In the genomic region with DNA sequence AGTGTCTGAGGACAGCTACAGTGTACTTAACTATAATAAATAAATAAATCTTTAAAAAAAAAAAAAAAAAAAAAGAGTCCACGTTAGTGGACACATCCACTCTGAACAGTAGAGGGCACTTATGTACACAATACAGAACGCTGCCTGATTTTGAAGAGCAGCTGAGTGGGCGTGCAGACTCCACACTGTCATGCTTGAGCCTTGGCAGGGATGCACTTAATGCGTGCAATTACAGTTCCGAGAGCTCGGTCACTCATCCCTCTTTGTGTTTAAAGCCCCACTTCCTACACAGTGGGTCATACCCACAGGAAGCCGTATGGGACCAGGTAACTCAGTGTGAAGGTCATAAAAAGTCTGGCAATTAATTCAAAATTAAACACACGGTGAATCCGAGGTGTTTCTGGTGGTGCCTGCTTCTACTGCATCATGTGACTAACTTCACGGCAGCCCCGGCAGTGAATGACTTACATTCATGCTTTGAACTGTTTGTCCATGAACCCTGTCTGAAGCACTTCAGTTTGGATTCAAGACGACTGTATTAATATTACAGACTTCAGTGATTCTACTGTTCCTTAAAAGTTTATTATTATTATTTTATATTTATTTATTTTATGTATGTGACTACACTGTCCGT, we compare ENCODE assay signal across 8 mouse cellular contexts. TPM values are rescaled to one million over a fixed set of nuclear protein-coding genes. Genes with fewer than 3 reads are reported as not detected.
A peak's percentile ranks its signal among the peaks of the same experiment; 100 is the strongest.
DNase-seq lines count a peak whose midpoint lies in the region; ATAC-seq lines count a peak whose summit lies in the region.

No protein-coding gene starts in this region.

- peak; percentile 90 for ATAC-seq in frontal cortex, adult (ENCODE audit: low TSS enrichment)
- ATAC-seq in hindbrain, embryonic 16.5 days: peak; percentile 80
- peak; percentile 66 for ATAC-seq in limb, embryonic 13.5 days (ENCODE audit: low FRiP score, low read depth)
- 0 out of 2 replicates have a peak, but pooled peaks have one; percentile 66 for ATAC-seq in stomach, embryonic 16.5 days (ENCODE audit: insufficient read depth, low FRiP score)
- ATAC-seq in erythroblast, adult 5-6 weeks (replicated peaks; ENCODE audit: low FRiP score, poor library complexity, severe bottlenecking): no peak

- no peak overlapping the region for H3K4me2 ChIP-seq in hindbrain, embryonic 16.5 days (ENCODE audit: low read length)
- H3K4me2 ChIP-seq in limb, embryonic 13.5 days (replicated peaks): 0 out of 2 replicates have a peak overlapping the region, but pooled peaks have one; percentile 25
- H3K4me2 ChIP-seq in stomach, embryonic 16.5 days (ENCODE audit: low read depth, low read length): no peak overlapping the region

- H3K27me3 ChIP-seq in hindbrain, embryonic 16.5 days (replicated peaks; ENCODE audit: control insufficient read depth, insufficient read depth, low read length): no peaks in the 10 kb centered on the region
- H3K27me3 ChIP-seq in limb, embryonic 13.5 days: no peaks in the 10 kb centered on the region
- H3K27me3 ChIP-seq in stomach, embryonic 16.5 days (ENCODE audit: control insufficient read depth, insufficient read depth, low read length): no peaks in the 10 kb centered on the region

- H3K36me3 ChIP-seq in hindbrain, embryonic 16.5 days (ENCODE audit: control insufficient read depth, insufficient read depth, low read length): no peaks in the 10 kb centered on the region
- no peaks in the 10 kb centered on the region for H3K36me3 ChIP-seq in limb, embryonic 13.5 days
- H3K36me3 ChIP-seq in stomach, embryonic 16.5 days (ENCODE audit: control insufficient read depth, insufficient read depth, low read length): no peaks in the 10 kb centered on the region

- DNase-seq in frontal cortex, postnatal 25 days (ENCODE audit: low spot score in 2 of 2): no peak
- peak; percentile 75 for DNase-seq in 416B (ENCODE audit: low read depth)
- DNase-seq in brain, adult 2 months (ENCODE audit: low read depth, low spot score): peak; percentile 75

- H3K4me1 ChIP-seq in hindbrain, embryonic 16.5 days (ENCODE audit: control insufficient read depth, insufficient read depth, low read depth, low read length): no peaks in the 10 kb centered on the region
- H3K4me1 ChIP-seq in limb, embryonic 13.5 days: no peaks in the 10 kb centered on the region
- H3K4me1 ChIP-seq in stomach, embryonic 16.5 days (ENCODE audit: control insufficient read depth, insufficient read depth, low read length): no peaks in the 10 kb centered on the region

- H3K9ac ChIP-seq in hindbrain, embryonic 16.5 days (ENCODE audit: low read depth, low read length): no peak overlapping the region
- H3K9ac ChIP-seq in limb, embryonic 13.5 days: no peak overlapping the region
- no peak overlapping the region for H3K9ac ChIP-seq in stomach, embryonic 16.5 days (ENCODE audit: low read length)

- H3K4me3 ChIP-seq in hindbrain, embryonic 16.5 days (ENCODE audit: low read length): no peak overlapping the region
- no peak overlapping the region for H3K4me3 ChIP-seq in limb, embryonic 13.5 days
- no peak overlapping the region for H3K4me3 ChIP-seq in stomach, embryonic 16.5 days (replicated peaks; ENCODE audit: low read length)

- 67% methylated on average over 13 of the region's 13 CpGs for WGBS in hindbrain, embryonic 16.5 days
- 53% methylated on average over 13 of the region's 13 CpGs for WGBS in limb, embryonic 13.5 days
- 62% methylated on average over 13 of the region's 13 CpGs for WGBS in stomach, embryonic 16.5 days

- no peak overlapping the region for H3K27ac ChIP-seq in hindbrain, embryonic 16.5 days (ENCODE audit: low read depth, low read length)
- no peak overlapping the region for H3K27ac ChIP-seq in limb, embryonic 13.5 days
- no peak overlapping the region for H3K27ac ChIP-seq in stomach, embryonic 16.5 days (ENCODE audit: low read length)

- no peaks in the 10 kb centered on the region for H3K9me3 ChIP-seq in hindbrain, embryonic 16.5 days (ENCODE audit: control insufficient read depth, low read length)
- no peaks in the 10 kb centered on the region for H3K9me3 ChIP-seq in limb, embryonic 13.5 days
- no peaks in the 10 kb centered on the region for H3K9me3 ChIP-seq in stomach, embryonic 16.5 days (replicated peaks; ENCODE audit: control insufficient read depth, low read length)

RNA-seq across cellular contexts. Expression of a gene that starts 28.3 kb away (rescaled TPM):
- polyA plus RNA-seq in hindbrain, embryonic 16.5 days (2015; fragmentation: Nextera tagmentation; extraction: Ambion mirVana): 17.1 and 23.2 TPM in 2 replicates
- 27.3 and 28.5 TPM in 2 replicates for polyA plus RNA-seq in limb, embryonic 13.5 days (2015; fragmentation: Nextera tagmentation; extraction: Ambion mirVana)
- 12.8 and 15.1 TPM in 2 replicates for polyA plus RNA-seq in stomach, embryonic 16.5 days (2015; fragmentation: Nextera tagmentation; extraction: Ambion mirVana)
- 19.6 and 23.8 TPM in 2 replicates for total RNA-seq in erythroblast, adult 5-6 weeks (2015; ENCODE audit: low replicate concordance)
- total RNA-seq in erythroblast, adult 5-6 weeks (2017; ENCODE audit: low replicate concordance): 10.2 and 15.1 TPM in 2 replicates

Comparison
In these comparisons a context has a peak if more than half of its experiments do, and no peak if none do; other contexts are left out.
1. DNase-seq: peak in 416B (single experiment) and brain, adult 2 months (single experiment); none in frontal cortex, postnatal 25 days (0 of 2).